Mouse (Mus musculus) ES-Bruce4 (cell line): ENCODE measurements around the gene Ifitm3. TPM values are rescaled to one million over a fixed set of nuclear protein-coding genes. Genes with fewer than 3 reads are reported as not detected.
"Not testable (repeated sequence)": the region's sequence is repeated elsewhere in the genome, so short reads cannot be mapped to it uniquely, and the experiment has no call there.

ENCODE experiments used
- H3K27ac ChIP-seq: 2 replicates; pipeline ENCODE4 v1.5.1; 2012; ENCODE audit warnings: low read length, inconsistent platforms; ENCODE audit not compliant: insufficient read depth
- H3K27me3 ChIP-seq: 2 replicates; pipeline ENCODE4 v1.6.1; 2012; ENCODE audit warnings: mild to moderate bottlenecking, low read length, inconsistent platforms; ENCODE audit not compliant: control insufficient read depth, poor library complexity, insufficient read depth, severe bottlenecking
- H3K36me3 ChIP-seq: 2 replicates; pipeline ENCODE4 v1.6.1; 2012; ENCODE audit warnings: inconsistent platforms, mild to moderate bottlenecking, low read length, moderate library complexity; ENCODE audit not compliant: control insufficient read depth, poor library complexity, insufficient read depth, severe bottlenecking
- H3K4me1 ChIP-seq: one replicate; pipeline ENCODE4 v1.8.1; 2011; ENCODE audit warnings: low read length; ENCODE audit not compliant: control insufficient read depth, insufficient read depth
- H3K4me3 ChIP-seq: 2 replicates; pipeline ENCODE4 v1.5.1; 2011; ENCODE audit warnings: low read depth, mild to moderate bottlenecking, low read length
- H3K9ac ChIP-seq: 2 replicates; pipeline ENCODE4 v1.6.1; 2012; ENCODE audit warnings: low read depth, mild to moderate bottlenecking, inconsistent platforms; ENCODE audit not compliant: poor library complexity, severe bottlenecking
- H3K9me3 ChIP-seq: replicated peaks from 2 replicates; pipeline ENCODE4 v1.6.1; 2012; ENCODE audit warnings: mild to moderate bottlenecking, low read length, inconsistent platforms; ENCODE audit not compliant: control insufficient read depth, poor library complexity, insufficient read depth, severe bottlenecking
- CTCF ChIP-seq: IDR thresholded peaks from one replicate; pipeline ENCODE4 v1.8.1; 2011; ENCODE audit warnings: low read depth, low read length
- EP300 ChIP-seq: IDR thresholded peaks from 2 replicates; pipeline ENCODE4 v1.6.1; 2011; ENCODE audit warnings: low read depth, low read length; ENCODE audit not compliant: insufficient read depth
- POLR2A ChIP-seq: IDR thresholded peaks from one replicate; pipeline ENCODE4 v1.8.1; 2011; ENCODE audit warnings: low read length; ENCODE audit not compliant: insufficient read depth
- polyA plus RNA-seq: library from polyadenylated mRNA; stranded (reverse); fragments of >200 nt; gene quantifications from 2 replicates; pipeline ENCODE4 v1.2.4, GENCODE M21; 2011; ENCODE audit warnings: low read depth; ENCODE audit not compliant: missing spikeins, insufficient read depth, insufficient read length

Ifitm3 gene
- polyA plus RNA-seq, 1 experiment: 410 TPM

DNA sequence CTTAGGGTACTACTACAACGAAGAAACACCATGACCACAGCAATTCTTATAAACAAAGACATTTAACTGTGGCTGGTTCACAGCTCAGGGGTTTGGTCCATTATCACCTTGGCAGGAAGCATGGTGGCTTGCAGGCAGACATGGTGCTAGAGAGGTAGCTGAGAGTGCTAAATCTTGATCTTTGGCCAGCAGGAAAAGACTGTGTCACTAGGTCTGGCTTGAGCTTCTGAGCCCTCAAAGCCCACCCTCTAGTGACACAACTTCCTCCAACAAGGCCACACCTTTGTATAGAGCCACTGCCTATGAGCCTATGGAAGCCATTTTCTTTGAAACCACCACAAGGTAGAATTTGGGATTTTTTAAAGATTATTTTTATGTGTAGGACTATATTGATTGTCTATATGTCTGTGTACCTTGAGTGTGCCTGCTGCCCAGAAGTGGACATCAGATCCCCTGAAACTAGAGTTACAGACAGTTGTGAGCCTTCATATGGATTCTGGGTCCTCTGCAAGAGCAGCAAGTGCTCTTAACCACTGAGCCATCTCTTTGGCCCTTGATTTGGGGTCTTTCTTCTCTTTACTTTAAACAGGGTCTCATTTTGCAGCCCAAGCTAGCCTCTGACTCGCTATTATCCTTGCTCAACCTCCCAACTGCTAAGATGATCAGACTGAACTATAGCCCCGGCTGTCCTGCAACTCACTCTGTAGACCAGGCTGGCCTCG, 29.0 kb upstream of the Ifitm3 start:
- Histone ChIP-seq H3K4me1 (peaks cover 8% of the 10 kb centered on the region), H3K9me3 (no peaks in the 10 kb centered on the region), H3K27ac (no peak overlapping the region), H3K27me3 (no peaks in the 10 kb centered on the region), H3K9ac (no peak overlapping the region), H3K4me3 (no peak overlapping the region), H3K36me3 (no peaks in the 10 kb centered on the region)
- TF ChIP-seq CTCF: no peak
- TF ChIP-seq EP300: no peak
- TF ChIP-seq POLR2A: no peak

DNA sequence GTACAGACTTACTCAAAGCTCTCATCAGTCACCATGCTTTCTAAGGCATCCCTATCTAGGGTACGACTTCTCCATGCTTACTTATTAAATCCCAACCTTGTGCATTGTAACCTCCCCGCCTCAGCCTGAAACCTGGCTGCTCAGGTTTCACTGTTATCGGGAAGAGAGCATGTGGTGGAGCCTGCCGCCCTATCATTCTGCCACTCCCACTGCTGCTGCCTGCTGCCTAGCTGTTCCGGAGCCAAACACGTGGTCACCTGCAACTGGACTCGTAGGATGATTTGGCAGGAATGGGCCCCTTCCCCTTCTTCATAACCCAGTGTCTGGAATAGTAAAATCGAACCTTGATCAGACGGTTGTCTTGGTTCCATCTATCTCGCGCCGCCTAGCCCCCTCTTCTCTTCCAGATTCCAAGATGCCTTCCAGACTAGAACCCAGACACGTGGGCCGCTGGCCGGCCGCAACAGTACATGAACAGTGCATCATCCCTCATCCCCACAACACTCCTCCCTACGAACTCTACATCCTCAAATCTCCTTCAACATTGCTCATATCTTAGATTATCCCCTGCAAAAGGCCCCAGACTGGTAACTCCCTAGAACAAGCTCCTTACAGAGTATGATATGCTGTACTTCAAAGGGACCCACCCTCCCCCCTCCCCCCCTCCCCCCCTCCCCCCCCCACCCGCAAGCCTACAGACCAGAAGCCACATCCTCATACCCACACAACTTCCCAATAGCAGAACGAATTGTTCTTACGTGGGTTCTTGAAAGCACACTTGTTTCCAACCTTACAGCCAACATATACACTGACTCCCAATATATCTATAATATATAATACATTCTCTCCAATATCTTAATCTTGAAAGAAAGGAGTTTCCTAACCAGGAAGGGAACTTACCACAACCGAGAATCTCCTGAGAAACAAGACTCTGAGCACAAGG, 27.8 kb upstream of the Ifitm3 start:
- TF ChIP-seq POLR2A (no peak), EP300 (0 out of 2 replicates have a peak, but pooled peaks have one; percentile 18)
- peaks cover 8% of the 10 kb centered on the region for H3K4me1 ChIP-seq
- H3K9me3 ChIP-seq: no peaks in the 10 kb centered on the region
- H3K36me3 ChIP-seq: no peaks in the 10 kb centered on the region
- no peak overlapping the region for H3K4me3 ChIP-seq
- no peaks in the 10 kb centered on the region for H3K27me3 ChIP-seq
- H3K27ac ChIP-seq: no peak overlapping the region
- H3K9ac ChIP-seq: 0 out of 2 replicates have a peak overlapping the region, but pooled peaks have one; percentile 13

DNA sequence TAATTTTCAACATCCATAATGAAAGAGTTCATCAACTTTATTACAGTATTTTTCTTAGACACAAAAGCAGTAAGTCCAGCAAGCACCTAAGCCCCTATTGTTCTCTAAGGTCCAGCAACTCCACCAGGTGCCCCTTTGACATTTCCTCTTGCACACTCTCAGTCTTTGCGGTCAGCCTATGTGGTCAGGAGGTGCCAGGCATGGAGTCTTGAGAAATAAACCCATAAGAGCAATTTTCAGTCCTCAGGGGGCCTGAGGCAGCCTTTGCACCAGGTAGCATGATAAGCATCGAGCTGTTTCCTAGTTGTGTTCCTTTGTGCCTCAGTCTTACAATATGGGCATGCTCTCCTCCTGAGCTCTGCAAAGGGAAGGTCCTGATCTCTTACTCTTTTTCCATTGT, 26.1 kb upstream of the Ifitm3 start:
- H3K4me3 ChIP-seq, H3K36me3 ChIP-seq, H3K9ac ChIP-seq, H3K27me3 ChIP-seq, H3K9me3 ChIP-seq, H3K4me1 ChIP-seq, H3K27ac ChIP-seq: not testable (repeated sequence)

DNA sequence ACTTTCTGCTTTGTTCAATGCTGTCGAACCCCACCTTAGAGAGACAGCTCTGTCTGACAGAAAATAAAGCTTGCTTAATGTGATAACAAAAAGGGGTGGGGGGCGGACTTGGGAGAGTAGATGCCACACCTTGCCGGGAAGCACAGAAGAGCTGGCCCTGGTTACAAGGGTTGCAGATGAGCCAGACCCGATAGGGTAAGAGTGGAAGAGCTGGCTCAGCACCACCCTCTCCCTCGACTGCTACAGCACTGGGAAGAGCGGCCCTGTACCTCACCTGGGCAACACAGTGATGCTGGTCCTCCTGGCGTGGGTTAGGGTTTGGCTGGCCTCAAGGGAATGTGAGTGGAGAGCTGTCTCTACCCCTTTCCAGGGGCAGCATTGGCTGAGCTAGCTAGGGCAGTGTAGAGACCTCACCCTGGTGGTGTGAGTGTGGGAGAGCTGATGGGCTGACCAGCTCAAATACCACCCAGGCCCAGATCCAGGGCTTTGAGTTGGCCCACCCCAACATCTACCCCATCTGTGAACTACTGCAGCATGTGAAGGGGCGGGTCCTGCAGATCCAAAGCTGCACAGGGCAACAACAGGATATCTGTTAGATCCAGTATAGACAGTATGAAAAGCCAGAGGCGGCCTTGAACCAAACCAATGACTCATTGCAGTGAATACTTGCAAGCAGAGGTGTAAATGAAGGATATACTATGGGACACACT, 22.0 kb upstream of the Ifitm3 start:
- H3K27ac ChIP-seq: no peak overlapping the region
- no peak overlapping the region for H3K9ac ChIP-seq
- no peaks in the 10 kb centered on the region for H3K9me3 ChIP-seq
- H3K4me1 ChIP-seq: peaks cover 2% of the 10 kb centered on the region
- no peak for TF ChIP-seq EP300
- TF ChIP-seq CTCF: no peak
- H3K4me3 ChIP-seq: no peak overlapping the region
- H3K36me3 ChIP-seq: no peaks in the 10 kb centered on the region
- H3K27me3 ChIP-seq: no peaks in the 10 kb centered on the region

DNA sequence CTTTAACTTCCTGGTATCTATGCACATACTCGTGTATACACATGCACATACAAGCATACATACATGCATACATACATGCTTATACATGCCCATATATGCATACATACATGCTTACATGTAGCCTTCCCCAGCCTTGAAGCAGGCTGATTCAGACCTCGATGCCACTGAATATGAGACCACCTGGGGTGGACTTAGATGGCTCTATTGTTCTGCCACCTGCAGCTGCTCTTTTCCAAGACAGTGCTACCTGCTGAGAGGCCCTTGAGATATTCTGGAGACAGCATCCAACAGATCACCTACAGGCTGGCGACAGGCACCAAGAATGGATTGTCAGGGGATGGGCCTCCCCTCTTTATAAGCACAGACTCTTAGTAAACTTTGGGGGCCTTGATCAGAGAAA, 19.8 kb upstream of the Ifitm3 start:
- Histone ChIP-seq H3K27ac (no peak overlapping the region), H3K9ac (no peak overlapping the region)
- TF ChIP-seq EP300: no peak

DNA sequence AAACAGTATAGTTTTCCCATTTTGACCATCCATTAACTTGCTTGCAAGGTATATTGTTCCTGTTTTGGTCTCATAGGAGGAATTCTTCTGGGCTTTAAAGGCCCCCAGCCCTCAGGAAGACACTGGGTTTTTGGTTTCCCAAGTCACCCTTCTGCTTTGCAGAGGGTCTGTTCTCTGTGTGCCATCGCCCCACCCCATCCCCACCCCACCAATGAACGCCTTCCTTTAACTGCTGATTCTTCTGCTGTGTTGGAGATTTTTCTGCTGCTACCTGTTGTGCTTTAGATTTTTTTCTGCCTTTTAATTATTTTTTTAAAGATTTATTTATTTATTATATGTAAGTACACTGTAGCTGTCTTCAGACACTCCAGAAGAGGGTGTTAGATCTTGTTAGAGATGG, 18.3 kb upstream of the Ifitm3 start, which contains the start of gene Gm17387:
TSS of gene Gm17387 (plus strand) at position 301 of the 400 bp plus-strand sequence.
- Histone ChIP-seq H3K4me1 (peaks cover 2% of the 10 kb centered on the region), H3K27me3 (no peaks in the 10 kb centered on the region), H3K9ac (no peak within 1 kb of the TSS), H3K36me3 (no peaks in the 10 kb centered on the region), H3K27ac (no peak within 1 kb of the TSS), H3K4me3 (no peak within 1 kb of the TSS), H3K9me3 (no peaks in the 10 kb centered on the region)
- TF ChIP-seq POLR2A (no peak), CTCF (no peak), EP300 (no peak)

More for the DNA sequence above, 19.8 kb upstream of the Ifitm3 start:
- H3K27me3 ChIP-seq: no peaks in the 10 kb centered on the region
- no peaks in the 10 kb centered on the region for H3K9me3 ChIP-seq
- H3K4me1 ChIP-seq: peaks cover 2% of the 10 kb centered on the region
- no peaks in the 10 kb centered on the region for H3K36me3 ChIP-seq
- no peak overlapping the region for H3K4me3 ChIP-seq
